Mouse (Mus musculus) activated CD4-positive, CD25-positive, alpha-beta regulatory T cell, adult 4 months (primary cell): ENCODE data around the gene Rhobtb3. TPM values are rescaled to one million over a fixed set of nuclear protein-coding genes. Genes with fewer than 3 reads are reported as not detected.
A peak's percentile ranks its signal among the peaks of the same experiment; 100 is the strongest.
"Not testable (repeated sequence)": the region's sequence is repeated elsewhere in the genome, so short reads cannot be mapped to it uniquely, and the experiment has no call there.

ENCODE experiments used
- ATAC-seq: one replicate; pipeline ENCODE4 v1.8.0; 2017
- polyA plus RNA-seq, 2 experiments: library from polyadenylated mRNA; unstranded; fragments of 100-300 nt; shearing (Covaris generic); gene quantifications; one replicate each; pipeline ENCODE4 v1.2.1; 2017

Rhobtb3 gene
- polyA plus RNA-seq, 2 experiments from 2014 or later: not detected

GRCm38 (mm10) chr13:75844833-75845518, 98.7 kb downstream of the Rhobtb3 start:
- ATAC-seq: no peak

- ATAC-seq: no peak
These were observed 99.6 kb downstream of the Rhobtb3 start for GRCm38 (mm10) chr13:75843993-75844683.

GRCm38 (mm10) chr13:75843331-75843730, 100.4 kb downstream of the Rhobtb3 start:
- no peak for ATAC-seq

- ATAC-seq: no peak
These were observed 101.8 kb downstream of the Rhobtb3 start for GRCm38 (mm10) chr13:75841950-75842349.

- no peak for ATAC-seq
These were observed 102.9 kb downstream of the Rhobtb3 start for GRCm38 (mm10) chr13:75840752-75841285.

- ATAC-seq: peak; percentile 97
These were observed 103.8 kb downstream of the Rhobtb3 start, which contains the start of gene Glrx for GRCm38 (mm10) chr13:75839719-75840481. Glrx (plus strand) TSS chr13:75839868.

GRCm38 (mm10) chr13:75838506-75838905, 105.2 kb downstream of the Rhobtb3 start:
- ATAC-seq: no peak

GRCm38 (mm10) chr13:75835461-75835860, 108.3 kb downstream of the Rhobtb3 start:
- no peak for ATAC-seq

- no peak for ATAC-seq
These were observed 110.2 kb downstream of the Rhobtb3 start for GRCm38 (mm10) chr13:75833499-75833898.

- peak; percentile 90 for ATAC-seq
These were observed 111.0 kb downstream of the Rhobtb3 start for GRCm38 (mm10) chr13:75832697-75833096.

- peak; percentile 80 for ATAC-seq
These were observed 112.0 kb downstream of the Rhobtb3 start for GRCm38 (mm10) chr13:75831710-75832109.

- ATAC-seq: no peak
These were observed 113.0 kb downstream of the Rhobtb3 start for GRCm38 (mm10) chr13:75830708-75831107.

GRCm38 (mm10) chr13:75825388-75825787, 118.3 kb downstream of the Rhobtb3 start:
- peak; percentile 95 for ATAC-seq

GRCm38 (mm10) chr13:75824611-75825319, 119.0 kb downstream of the Rhobtb3 start:
- ATAC-seq: peak; percentile 45

GRCm38 (mm10) chr13:75823201-75823600, 120.5 kb downstream of the Rhobtb3 start:
- ATAC-seq: no peak

GRCm38 (mm10) chr13:75822366-75822765, 121.4 kb downstream of the Rhobtb3 start:
- not testable (repeated sequence) for ATAC-seq

GRCm38 (mm10) chr13:75819898-75820297, 123.8 kb downstream of the Rhobtb3 start:
- ATAC-seq: no peak

Other genes starting within 250 kb of the Rhobtb3 start
- gene Ell2, start 237.2 kb downstream of the Rhobtb3 start, polyA plus RNA-seq: 1 to 10 TPM; 3.1 to 4.5 TPM
- gene Glrx, start 104.1 kb downstream of the Rhobtb3 start, polyA plus RNA-seq: 100 to 1,000 TPM; 318 to 351 TPM
- under 1 TPM in 1 of 2 experiments, not detected in 1; 0.48 TPM for gene Spata9, start 23.2 kb upstream of the Rhobtb3 start, polyA plus RNA-seq
- gene Rfesd, start 74.8 kb upstream of the Rhobtb3 start, polyA plus RNA-seq: 10 to 100 TPM; 35.9 to 38.4 TPM
- not detected for gene Gpr150, start 113.1 kb upstream of the Rhobtb3 start, polyA plus RNA-seq
- gene Arsk, start 154.7 kb upstream of the Rhobtb3 start, polyA plus RNA-seq: 1 to 10 TPM; 4.7 to 10.0 TPM
- gene Ttc37, start 154.8 kb upstream of the Rhobtb3 start, polyA plus RNA-seq: 10 to 100 TPM; 16.8 to 17.8 TPM